Mouse (Mus musculus) forelimb bud, embryonic 11.5 days (tissue): ENCODE measurements at regions not wholly inside any gene's neighbourhood (a gene's known extent, or its start where the extent isn't known, plus 50 kb on each side); places are given as distances from the start of the nearest gene placed in this dataset.

Source experiments
- DNase-seq: peaks from one replicate; pipeline ENCODE4 v3.0.0-alpha.2; 2012; ENCODE audit warnings: low read depth, low spot score

DNA sequence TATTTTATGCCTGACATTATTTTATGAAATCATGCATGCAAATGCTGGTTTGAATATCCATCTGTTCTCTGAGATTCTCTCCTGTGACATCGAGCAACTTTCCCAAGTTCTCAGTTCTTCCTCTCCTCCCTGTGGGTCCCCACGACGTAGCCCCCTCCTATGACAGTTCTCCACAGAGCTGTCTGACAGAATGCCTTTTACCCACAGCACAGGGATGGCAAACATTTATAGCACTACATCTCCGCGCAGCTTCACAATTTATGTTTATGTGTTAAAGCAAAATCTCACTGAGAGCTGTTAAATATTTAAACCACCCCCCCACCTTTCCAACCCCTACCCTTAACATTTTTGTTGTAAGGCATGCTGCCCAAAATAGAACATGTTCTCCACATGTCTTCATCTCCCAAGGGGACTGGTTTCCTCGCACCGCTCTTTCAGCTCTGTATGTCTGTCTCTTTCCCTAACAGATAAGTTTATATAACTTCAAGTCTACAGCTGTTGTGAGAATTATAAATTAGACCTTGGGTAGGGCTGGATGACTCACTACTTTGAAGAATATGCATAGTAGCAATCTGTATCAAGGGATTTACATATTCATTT, 63.5 kb upstream of the Ndst3 start:
- no peak for DNase-seq

DNA sequence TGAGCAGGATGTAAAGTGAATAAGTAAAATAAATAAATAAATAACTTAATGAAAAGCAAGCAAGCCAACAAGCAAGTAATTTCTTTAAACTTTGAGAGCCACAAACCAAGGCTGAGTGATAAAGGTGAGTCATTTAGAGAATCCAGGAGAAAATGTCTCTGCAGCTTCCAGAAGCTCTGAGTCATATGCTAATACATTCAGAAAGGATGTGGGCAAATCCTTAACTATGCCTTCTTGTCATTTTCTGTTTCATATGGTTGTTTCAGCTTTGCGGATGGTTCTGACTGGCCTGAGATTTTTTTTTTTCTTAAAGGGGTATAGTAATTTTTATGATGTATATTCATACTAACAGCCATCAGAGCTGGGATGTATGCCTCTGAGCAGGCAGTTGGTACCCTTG, 64.3 kb upstream of the Ndst3 start:
- DNase-seq, result no peak

DNA sequence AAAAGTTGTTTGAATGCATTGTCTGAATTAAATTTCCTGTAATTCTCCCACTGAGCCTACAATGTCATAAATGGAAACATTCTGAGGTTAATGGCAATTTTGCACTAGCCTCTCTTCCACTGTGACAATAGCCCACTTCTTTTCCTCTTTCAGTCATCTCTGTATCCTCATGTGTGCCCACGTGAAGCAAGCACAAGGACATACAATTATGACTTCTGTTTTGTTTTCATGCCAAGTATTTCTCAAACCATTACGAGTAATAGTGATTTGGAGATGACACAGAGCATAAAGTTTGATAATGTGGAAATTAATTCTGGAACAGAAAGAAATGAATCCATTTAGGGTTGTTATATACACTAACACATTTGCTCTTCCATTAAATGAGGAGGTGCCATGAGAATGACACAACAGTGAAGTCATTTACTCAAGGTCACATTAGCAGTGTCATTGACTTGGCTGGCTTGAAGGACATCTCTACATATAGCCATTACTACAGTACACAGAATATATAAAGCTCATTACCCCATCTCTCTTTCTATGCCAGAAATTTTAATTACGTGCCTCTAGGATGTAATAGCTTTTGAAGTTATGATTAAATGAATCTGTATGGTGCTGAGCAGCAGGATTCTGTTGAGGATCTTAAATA, 75.4 kb upstream of the Ndst3 start:
- no peak for DNase-seq

DNA sequence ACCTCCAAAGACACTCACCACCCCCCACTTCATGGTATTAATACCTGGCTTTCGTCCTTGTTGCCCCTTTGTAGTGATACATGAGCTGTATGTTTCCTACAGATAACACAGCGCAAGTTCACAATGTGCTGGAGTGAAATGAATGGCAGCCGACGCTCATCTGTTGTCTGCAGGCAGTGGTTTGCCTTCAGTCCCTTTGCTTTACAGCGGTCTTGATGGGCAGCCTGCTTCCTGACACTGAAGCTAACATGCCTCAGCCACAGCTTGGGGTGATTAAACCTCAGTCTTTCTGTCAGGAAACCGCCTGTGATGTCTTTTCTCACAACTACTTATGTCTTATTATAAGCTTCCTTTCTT, 75.9 kb upstream of the Ndst3 start:
- no peak for DNase-seq

DNA sequence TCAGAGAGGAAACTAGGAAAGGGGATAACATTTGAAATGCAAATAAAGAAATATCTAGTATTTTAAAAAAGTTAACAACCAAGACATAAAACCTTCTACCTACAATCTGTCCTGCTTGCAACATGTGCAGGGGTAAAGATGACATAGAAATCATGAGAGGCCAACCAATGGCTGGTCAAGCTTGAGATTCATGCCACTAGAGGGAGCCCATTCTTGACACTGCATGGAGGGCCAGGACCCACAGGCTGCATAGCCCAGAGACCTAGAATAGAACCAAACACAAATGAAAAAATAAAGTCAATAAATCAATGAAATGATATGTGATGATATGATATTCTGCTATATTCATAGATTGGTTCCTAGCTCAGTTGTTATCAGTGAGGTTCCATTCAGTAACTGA, 89.9 kb upstream of the Ndst3 start:
- no peak for DNase-seq

DNA sequence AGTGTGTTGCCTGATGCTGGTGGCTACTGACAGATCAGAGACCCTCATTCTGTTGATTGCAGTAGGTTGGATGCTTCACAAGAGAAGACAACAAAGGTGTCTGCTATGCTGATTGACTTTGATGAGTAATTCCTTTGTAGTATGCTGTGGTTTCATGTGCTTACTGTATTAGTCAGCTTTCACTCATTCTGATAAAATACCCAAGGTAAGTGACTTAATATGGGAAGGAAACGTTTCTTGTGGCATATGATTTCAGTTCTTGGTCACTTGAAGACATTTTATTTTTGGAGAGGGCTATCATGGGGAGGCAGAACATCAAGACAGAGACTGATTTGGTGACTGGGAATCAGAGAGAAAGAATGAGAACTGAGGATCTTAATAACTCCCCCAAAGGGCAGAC, 90.9 kb upstream of the Ndst3 start:
- DNase-seq, result no peak

DNA sequence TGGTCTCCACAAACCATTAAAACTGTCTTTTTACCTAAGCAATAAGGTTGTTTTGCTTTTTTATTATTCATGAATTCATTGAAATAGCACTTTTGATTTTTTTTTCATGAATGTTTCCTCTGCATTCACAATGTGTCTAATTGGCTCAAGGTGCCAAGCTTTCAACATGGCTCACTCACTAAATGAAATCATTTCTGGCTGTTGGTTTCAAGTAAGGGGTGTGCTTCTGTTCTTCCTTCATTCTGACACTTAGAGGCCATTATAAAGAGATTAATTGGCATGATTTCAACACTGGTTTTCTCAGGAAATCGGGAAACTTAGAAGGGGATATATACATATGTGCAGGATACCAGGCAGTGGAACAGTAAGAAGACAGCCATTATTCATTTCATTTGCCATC, 93.5 kb upstream of the Ndst3 start:
- no peak for DNase-seq

DNA sequence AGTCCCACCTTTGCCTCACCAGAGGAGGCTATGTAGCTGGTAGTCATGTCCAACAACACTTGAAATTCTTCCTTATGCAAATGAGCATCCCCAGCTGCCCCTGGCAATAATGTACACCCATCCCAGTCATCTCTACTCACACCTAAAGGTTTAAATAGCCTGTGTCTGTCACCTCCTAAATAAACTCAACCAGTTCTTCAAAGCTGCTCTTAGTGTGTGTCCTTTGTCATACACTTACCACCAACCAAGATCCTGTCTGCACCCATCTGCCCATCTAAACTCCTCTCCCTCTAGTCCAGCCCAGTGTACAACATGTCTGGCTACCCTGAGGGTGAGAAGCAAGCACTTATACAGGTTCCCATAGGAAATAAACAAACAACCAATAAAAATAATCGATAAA, 103.4 kb upstream of the Ndst3 start:
- DNase-seq, result no peak

DNA sequence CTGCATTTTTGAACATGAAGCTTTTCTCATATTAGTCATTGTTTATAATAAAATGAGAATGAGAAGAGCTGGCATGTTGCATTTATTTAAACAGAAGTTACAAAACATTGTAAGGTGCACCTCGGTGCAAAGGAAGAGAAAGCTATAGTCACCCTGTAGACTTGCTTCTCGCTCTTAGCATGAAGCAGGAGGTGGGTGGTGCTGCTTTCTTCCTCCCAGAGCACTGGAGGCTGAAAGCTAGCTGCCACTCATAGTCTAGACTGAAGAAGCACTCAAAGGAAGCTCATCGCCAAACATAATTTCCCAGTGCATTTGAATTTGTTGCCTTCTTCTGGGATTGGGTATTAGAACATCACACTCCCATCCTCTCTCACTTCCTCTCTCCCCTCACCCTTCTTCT, 114.7 kb upstream of the Ndst3 start:
- no peak for DNase-seq

DNA sequence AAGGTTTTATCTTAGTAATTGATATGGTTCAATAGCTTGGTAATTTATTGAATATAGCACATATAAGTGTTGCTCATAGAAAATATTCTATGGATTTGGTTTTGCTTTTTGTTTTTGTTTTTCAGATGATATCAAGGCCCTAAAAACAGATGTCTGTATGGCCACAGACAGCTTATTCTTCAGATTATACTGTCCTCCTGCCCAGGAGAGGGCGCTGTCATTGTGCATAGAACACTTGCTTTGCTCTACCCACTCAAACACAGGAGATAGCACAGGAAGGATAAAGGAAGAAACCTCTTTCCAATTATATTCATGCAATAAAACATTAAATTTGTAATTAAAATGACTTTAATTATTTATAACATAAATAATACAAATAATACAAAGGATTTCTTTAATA, 115.4 kb upstream of the Ndst3 start:
- DNase-seq, result no peak

DNA sequence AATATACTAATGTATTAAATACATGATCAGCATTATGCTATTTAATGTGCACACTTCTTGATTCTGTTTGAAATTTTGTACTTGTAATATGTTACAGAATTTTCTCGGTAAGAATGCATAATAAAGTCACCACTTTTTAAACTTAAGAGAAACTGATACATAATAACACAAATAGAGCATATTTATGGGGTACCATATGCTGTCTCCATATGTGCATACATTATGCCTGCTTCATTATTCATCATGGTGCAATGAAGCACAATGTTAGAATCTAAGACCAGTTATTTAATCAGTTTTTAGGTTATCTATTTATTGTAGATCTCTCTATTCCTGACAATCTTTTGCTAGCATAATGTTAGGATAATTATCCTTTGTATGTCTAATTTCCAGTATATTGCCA, 115.9 kb upstream of the Ndst3 start:
- DNase-seq, result no peak

DNA sequence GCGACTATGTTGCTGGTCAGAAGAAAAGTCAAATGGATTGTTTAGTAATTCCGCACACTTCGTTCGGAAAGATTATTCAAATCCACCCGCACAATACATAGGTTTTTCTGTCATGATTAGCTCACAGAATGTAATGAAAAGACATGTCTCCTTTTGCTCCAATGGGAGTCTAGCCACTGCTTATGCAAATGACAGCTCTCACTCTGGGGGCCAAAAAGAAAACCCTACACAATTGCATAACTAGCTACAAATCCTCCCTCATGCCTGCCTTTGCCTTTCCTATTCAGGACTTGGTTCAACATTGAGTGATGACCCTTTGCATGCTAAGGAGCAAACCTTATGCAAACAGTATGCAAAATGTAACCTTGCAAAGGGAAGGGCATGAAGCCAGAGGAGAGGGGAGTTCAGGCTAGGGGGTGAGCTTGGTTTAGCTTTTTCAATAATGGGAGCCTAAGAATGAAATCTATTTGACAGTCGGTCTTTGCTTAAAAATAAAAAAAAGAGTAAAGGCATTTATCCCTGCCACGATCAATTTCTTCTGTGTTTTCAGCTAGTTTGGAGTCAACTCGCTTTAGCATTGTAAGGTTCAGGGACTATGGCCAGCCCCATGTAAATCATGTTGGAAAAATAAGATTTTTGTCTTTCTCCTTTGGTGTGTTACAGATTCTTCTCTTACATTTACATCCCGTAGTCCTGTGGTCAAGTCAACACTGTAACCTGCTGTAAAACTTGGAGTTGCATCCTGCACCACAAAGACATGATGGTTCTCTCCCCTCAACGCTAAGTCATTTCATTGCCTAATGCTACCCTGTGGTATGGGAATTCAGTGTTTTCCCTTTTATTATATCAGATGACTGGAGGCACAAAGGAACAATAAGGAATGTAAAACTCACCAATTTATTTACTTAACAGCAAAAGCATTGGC, 119.6 kb upstream of the Ndst3 start:
- no peak for DNase-seq

DNA sequence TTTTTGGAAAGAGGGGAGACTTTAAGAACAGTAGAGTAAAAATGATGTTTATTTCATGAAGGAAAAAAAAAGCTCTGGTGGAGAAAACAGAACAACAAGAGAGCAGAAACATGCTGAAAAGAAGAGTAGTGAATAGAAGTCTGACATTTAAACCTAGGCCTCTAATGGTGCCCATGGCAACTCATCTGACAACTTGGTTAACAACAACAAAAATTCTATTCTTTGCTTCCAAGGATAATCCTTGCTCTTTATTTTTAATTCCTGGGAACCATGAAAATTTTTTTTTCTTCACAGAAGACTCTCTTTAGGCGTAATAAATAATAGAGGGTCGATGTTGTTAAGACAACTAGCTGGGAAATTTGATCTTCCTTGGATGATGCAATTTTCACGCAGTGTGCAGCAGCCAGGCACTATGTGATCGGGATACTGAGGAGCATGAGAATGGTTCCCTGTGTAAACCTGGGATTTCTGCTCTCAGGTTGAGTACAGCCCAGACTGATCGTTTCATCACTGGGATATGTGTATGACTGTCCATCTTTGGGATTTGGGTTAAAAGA, 120.4 kb upstream of the Ndst3 start:
- DNase-seq, result no peak

DNA sequence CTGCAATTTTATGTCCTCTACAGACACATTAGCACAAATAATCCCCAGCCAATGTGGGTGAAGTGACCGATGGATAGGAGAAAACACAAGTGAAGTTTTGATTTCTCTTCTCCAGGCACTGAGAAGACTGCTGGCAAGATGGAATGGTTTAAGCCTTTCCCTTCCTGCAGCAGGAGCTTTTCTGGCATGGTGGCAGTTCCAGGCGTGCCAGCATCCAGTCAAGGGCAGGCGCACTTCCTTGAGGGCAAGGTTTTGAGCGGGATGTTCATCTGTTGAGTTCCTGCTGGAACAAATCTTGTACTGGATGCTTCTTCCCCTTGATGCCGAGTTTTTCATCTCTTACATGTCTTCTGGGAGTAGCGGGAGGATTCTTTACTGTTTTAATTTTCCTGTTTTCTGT, 138.1 kb upstream of the Ndst3 start:
- no peak for DNase-seq

DNA sequence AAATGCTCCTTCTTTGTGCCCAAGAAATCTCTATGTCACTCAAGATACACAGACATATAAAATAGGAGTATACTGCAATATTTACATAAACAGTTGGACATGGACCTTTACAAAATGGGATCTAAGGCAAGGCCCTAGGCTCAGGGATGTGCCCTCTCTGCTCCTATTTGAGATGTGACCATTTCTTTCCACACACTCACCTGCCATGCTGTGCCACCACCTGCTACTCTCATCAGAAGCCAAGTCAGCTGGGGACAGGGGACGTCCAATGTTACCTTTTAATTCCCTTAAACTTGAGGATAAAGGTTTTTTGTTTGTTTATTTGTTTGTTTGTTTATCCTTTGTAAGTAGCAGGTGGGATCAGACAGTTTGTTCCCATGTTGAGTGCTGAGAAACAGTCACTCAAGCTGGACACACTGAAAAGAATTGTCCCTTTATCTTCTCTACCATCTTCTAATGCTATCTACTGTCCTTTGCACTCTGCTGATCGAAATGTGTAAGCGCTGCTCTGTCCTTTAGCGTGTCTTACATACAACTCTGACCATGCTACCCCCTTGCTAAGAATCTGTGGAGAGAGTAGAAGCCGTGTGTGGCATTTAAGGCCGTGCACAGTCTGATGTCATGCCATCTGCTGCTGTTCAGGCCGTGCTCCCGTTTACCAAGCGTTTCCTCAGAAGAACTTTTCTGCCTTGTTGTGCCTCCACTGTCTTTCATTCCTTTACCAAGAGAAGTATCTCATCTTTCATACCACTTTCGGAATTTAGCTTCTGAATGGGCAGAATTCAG, 147.9 kb upstream of the Ndst3 start:
- DNase-seq, result no peak

DNA sequence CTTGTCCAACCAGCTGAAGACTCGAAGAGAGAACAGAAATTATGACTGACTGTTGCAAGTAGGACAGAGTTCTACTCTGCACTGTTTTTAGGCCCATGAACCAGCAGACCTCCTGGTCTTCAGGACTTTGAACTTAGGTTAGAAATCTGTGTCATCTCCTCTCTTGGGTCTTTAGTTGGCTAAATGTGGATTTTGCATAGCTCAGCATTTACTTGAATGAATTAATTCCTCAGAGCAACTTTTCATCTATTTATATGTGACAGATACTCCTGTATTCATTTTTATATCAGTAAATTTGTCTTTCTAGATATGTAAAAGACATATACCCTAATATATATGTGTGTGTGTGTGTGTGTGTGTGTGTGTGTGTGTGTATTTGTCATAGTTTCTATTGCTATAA, 155.9 kb upstream of the Ndst3 start:
- no peak for DNase-seq

DNA sequence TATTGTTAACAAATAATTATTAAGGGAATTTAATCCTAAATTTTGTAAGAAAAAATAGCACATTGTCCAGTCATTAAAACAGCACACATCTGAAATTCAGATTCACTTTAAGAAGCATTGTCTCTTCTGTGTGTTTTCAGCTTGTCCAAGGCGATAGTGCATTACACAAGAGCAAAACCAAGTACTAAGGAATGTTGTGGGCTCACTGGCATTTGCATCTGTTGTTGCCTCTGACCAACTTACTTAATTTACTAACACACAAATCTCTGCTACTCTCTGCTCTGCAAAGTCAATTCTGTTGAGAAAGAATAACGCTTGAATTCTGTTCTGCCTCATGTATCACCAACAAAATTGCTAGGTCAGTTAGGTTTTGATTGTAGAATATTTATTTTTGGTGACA, 158.0 kb upstream of the Ndst3 start:
- DNase-seq, result no peak

DNA sequence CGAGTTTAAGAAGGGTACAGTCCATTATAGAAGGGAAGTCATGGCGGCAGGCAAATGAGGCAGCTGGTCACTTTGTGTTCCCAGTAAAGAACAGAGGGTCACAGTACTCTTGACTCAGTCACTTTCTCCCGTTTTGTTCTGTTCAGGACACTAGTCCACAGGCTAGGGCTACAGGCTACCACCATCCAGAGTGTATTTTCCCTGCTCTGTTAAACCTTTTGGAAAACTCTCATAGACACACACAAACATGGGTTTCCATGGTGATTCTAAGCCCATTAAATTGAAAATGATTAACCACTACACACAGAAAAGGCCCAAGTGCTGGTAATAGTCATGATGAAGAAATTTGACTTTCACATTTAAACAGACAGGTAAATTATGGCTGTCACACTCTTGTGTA, 162.2 kb upstream of the Ndst3 start:
- no peak for DNase-seq

DNA sequence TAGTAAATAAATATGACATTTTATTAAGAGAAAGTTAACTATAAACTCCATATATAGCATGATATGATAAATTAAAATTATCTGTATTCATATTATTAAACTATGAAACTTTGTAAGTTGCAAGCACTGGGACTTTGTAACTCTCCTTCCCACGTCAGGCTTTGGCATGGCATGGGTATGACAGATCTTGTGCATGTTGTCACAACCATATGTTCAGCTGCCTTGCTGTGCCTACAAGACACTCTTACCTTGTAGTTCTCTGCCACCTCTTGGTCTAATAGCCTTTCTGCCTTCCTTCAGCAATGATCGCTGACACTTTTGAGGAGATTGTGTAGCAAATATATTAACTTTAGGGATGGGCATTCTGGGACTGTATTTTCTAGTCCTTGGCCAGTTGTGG, 183.1 kb upstream of the Ndst3 start:
- no peak for DNase-seq

DNA sequence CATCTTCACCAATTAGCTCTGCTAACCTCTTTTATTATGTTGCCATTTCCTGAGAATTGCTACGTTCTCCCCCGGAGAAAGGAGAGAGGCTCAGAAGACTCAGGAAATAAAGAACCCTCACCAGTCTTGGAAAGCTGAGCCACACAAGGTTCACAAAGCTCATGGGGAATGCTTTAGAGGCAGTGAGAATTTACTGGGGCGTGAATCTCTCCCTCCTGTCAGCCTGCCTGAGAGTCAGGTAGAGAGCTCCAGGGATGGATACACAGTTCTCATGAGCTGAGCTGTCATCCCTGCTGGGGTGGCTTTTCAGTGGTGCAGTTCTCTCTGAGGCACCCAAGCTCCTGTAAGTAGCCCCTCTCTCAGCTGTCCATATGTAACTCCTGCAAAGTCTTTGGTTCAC, 203.0 kb upstream of the Ndst3 start:
- no peak for DNase-seq

DNA sequence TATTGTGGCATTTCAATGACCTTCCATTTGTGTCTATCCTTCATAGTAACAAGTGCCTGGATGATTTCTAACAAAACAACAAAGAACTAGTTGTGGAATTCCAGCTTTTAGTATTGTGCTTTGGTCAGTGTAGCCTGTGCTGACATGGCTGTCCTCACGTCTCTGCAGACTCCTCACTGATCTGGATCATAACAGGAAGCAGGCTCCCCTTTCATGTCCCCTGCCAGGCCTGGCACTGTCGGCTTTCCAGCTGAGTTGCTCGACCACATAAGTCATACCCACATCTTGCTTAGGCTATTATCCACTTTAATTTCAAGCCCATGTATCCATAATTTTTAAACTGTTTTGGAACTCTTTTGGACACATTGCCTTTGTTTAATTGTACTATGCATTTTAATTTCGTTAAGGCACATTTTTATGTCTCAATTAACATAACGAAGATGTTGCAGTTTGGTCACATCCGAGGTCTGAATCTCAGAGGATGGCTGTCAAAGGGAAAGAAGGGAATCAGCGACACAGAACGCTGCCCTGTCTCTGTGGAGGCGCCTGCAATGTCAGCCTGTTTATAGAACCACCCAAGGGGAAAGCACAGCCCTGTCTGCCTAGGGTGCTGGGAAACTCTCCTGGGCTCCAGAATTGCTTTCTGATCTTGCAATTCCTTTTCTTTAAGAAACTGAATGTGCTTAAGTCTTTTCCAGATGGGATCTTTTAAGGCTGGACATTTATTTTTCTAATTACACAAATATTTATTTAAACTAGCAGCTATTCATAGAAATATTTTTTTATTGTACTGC, 215.5 kb upstream of the Ndst3 start:
- peak; percentile 7 for DNase-seq
